Mouse (Mus musculus): Measurements from ENCODE around the gene Bak1. TPM values are rescaled to one million over a fixed set of nuclear protein-coding genes. Genes with fewer than 3 reads are reported as not detected.
"Not testable (repeated sequence)": the region's sequence is repeated elsewhere in the genome, so short reads cannot be mapped to it uniquely, and the experiment has no call there.

Gene Bak1
- polyA plus RNA-seq, 1 experiment from 2014 or later: 2.6 TPM

- no peaks in the 10 kb centered on the region for H3K4me1 ChIP-seq
- 82% methylated on average over 4 of the region's 4 CpGs for WGBS
- H3K36me3 ChIP-seq (ENCODE audit: poor library complexity, severe bottlenecking): no peaks in the 10 kb centered on the region
- no peak overlapping the region for H3K4me3 ChIP-seq
- H3K9ac ChIP-seq: no peak overlapping the region
- no peaks in the 10 kb centered on the region for H3K27me3 ChIP-seq
- no peak overlapping the region for H3K27ac ChIP-seq
- no peak for ATAC-seq
- H3K9me3 ChIP-seq (replicated peaks): no peaks in the 10 kb centered on the region
- no peak overlapping the region for H3K4me2 ChIP-seq
Observed at GRCm38 (mm10) chr17:26997661-26998060, 31.1 kb downstream of the Bak1 start.

DNA sequence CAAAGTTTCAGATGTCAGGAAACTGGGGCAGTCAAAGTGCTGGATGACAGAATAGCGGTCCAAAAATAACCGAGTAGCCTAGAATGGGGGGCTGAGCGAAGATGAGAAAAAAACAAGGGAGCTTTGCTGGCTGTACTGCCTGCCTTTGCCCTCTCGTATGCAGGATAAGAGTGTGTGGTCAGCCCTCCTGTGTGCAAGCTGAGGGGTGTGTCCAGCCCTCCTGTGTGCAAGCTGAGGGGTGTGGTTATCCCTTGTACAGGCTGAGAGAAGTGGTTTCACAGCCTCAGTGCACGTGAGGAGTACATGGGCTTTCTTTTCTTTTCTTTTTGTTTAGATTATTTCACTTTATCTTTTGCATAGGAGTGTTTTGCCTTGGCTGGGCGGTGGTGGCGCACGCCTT lies 33.2 kb downstream of the Bak1 start:
- no peak for ATAC-seq
- H3K9me3 ChIP-seq (replicated peaks): no peaks in the 10 kb centered on the region
- H3K27ac ChIP-seq: no peak overlapping the region
- WGBS: 77% methylated on average over 8 of the region's 8 CpGs
- no peaks in the 10 kb centered on the region for H3K36me3 ChIP-seq (ENCODE audit: poor library complexity, severe bottlenecking)
- H3K9ac ChIP-seq: no peak overlapping the region
- H3K4me1 ChIP-seq: no peaks in the 10 kb centered on the region
- no peak overlapping the region for H3K4me3 ChIP-seq
- no peak overlapping the region for H3K4me2 ChIP-seq
- H3K27me3 ChIP-seq: no peaks in the 10 kb centered on the region

DNA sequence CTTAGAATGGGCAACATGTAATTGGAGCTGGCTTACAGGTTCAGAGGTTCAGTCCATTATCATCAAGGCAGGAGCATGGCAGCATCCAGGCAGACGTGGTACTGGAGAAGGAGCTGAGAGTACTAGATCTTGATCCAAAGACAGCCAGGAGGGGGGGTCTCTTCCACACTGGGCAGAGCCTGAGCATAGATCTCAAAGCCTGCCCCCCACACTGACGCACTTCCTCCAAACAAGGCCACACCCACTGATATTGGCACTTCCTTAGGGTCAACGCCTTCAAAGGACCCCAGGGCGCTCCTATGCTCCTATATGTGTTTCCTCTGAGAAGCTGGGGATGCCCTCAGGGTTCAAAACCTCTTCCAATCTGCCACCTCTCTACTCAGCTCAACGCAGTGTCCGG lies 33.8 kb downstream of the Bak1 start:
- Histone ChIP-seq H3K4me3 (no peak overlapping the region), H3K4me1 (no peaks in the 10 kb centered on the region), H3K4me2 (no peak overlapping the region), H3K27me3 (no peaks in the 10 kb centered on the region), H3K36me3 (ENCODE audit: poor library complexity, severe bottlenecking) (no peaks in the 10 kb centered on the region), H3K9ac (no peak overlapping the region), H3K9me3 (replicated peaks) (no peaks in the 10 kb centered on the region), H3K27ac (no peak overlapping the region)
- WGBS: 80% methylated on average over 6 of the region's 6 CpGs
- ATAC-seq: no peak

DNA sequence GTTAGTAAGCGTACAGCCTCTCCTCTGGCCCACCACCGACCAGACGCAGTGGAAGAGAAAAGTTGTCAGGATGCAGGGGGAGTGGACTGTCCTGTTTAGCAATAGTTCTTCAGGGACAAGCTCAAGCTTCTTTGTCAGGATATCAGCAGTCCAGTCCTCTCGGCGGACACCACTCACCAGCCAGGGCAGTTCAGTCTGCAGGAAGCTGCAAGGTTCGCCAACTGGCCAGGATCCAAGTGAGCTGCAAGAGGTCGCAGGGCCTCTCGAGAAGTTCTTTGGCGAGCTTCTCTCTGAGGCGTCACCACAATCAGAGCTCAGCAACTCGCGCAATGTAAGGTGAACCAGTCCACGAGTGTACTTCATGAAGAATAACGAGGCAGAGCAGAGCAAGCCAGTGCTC lies 34.4 kb downstream of the Bak1 start:
- no peaks in the 10 kb centered on the region for H3K36me3 ChIP-seq (ENCODE audit: poor library complexity, severe bottlenecking)
- no peaks in the 10 kb centered on the region for H3K9me3 ChIP-seq (replicated peaks)
- no peaks in the 10 kb centered on the region for H3K4me1 ChIP-seq
- H3K27me3 ChIP-seq: no peaks in the 10 kb centered on the region
- no peak overlapping the region for H3K4me3 ChIP-seq
- H3K27ac ChIP-seq: no peak overlapping the region
- H3K9ac ChIP-seq: no peak overlapping the region
- H3K4me2 ChIP-seq: no peak overlapping the region
- no peak for ATAC-seq
- 79% methylated on average over 14 of the region's 14 CpGs for WGBS

GRCm38 (mm10) chr17:26990521-26990920 lies 38.3 kb downstream of the Bak1 start:
- no peak overlapping the region for H3K4me3 ChIP-seq
- H3K9ac ChIP-seq: no peak overlapping the region
- H3K27me3 ChIP-seq: no peaks in the 10 kb centered on the region
- peaks cover 3% of the 10 kb centered on the region; the same call in 1 of the 2 replicates for H3K36me3 ChIP-seq (ENCODE audit: poor library complexity, severe bottlenecking)
- H3K4me2 ChIP-seq: no peak overlapping the region
- H3K4me1 ChIP-seq: no peaks in the 10 kb centered on the region
- H3K9me3 ChIP-seq (replicated peaks): no peaks in the 10 kb centered on the region
- H3K27ac ChIP-seq: no peak overlapping the region
- ATAC-seq: no peak

DNA sequence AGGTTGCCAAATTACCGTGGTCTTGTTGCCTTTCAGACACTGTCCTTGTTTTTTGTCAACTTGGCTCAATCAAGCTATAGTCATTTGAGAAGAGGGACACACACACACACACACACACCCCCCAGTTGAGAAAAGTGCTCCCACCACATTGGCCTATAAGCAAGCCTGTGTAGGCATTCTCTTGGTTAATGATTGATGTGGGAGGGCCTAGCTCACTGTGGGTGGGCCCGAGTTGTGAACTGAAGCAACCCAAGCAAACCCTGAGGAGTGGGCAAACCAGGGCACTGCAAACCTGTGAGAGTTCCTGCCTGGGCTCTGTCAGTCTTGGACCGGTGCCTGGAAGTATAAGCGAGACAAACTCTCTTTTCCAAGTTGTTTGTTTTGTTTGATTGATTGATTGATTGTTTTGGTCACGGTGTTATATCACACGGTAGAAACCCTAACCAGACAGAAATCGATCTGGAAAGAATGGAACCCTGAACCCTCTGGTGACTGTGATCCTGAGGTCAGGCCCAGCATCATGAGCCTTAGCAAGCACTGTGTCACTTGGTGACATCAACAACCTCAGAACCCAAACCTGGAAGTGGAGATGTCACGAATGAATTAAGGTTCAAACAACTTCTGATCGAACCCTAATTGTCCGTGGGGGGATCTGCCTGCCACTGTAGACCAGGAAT lies 43.2 kb downstream of the Bak1 start:
- Histone ChIP-seq H3K9ac (no peak overlapping the region), H3K9me3 (replicated peaks) (no peaks in the 10 kb centered on the region), H3K4me2 (no peak overlapping the region), H3K4me1 (no peaks in the 10 kb centered on the region), H3K4me3 (no peak overlapping the region), H3K27me3 (no peaks in the 10 kb centered on the region), H3K36me3 (ENCODE audit: poor library complexity, severe bottlenecking) (peaks cover 9% of the 10 kb centered on the region), H3K27ac (no peak overlapping the region)
- 92% methylated on average over 10 of the region's 10 CpGs for WGBS
- ATAC-seq: no peak

DNA sequence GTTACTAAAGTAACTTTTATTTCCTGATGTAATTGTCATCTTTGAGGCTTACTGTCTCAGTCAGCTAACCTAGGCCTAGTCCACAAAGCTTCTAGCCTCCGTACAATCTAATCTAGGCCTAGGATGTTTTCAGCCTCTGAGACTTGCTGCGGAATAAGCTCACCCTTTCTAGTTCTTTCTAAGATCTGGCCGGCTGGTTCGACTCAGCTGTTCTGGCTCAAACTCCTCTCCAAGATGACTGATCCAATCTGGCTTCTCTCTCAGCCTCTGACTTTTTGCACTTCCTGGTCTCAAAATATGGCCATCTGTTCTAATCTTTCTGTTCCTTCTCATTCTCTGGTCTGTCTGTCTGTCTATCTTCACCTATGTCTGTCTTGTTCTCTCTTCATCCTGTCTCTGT lies 45.4 kb downstream of the Bak1 start:
- Histone ChIP-seq H3K4me3 (no peak overlapping the region), H3K27ac (no peak overlapping the region), H3K4me2 (no peak overlapping the region), H3K9ac (no peak overlapping the region), H3K4me1 (no peaks in the 10 kb centered on the region), H3K27me3 (no peaks in the 10 kb centered on the region), H3K9me3 (replicated peaks) (no peaks in the 10 kb centered on the region), H3K36me3 (ENCODE audit: poor library complexity, severe bottlenecking) (peaks cover 25% of the 10 kb centered on the region)
- no peak for ATAC-seq
- 96% methylated on average over 4 of the region's 4 CpGs for WGBS

- no peak overlapping the region for H3K9ac ChIP-seq
- H3K27ac ChIP-seq: no peak overlapping the region
- WGBS: 76% methylated on average over 2 of the region's 2 CpGs
- no peaks in the 10 kb centered on the region for H3K9me3 ChIP-seq (replicated peaks)
- no peak overlapping the region for H3K4me3 ChIP-seq
- ATAC-seq: no peak
- H3K4me2 ChIP-seq: no peak overlapping the region
- no peaks in the 10 kb centered on the region for H3K27me3 ChIP-seq
- peaks cover 44% of the 10 kb centered on the region for H3K36me3 ChIP-seq (ENCODE audit: poor library complexity, severe bottlenecking)
- H3K4me1 ChIP-seq: peaks cover 8% of the 10 kb centered on the region
Observed at GRCm38 (mm10) chr17:26981050-26981449, 47.8 kb downstream of the Bak1 start.

- H3K4me1 ChIP-seq: peaks cover 23% of the 10 kb centered on the region
- H3K27ac ChIP-seq: no peak overlapping the region
- no peak overlapping the region for H3K4me2 ChIP-seq
- no peak for ATAC-seq
- WGBS: 80% methylated on average over 2 of the region's 2 CpGs
- peaks cover 60% of the 10 kb centered on the region for H3K36me3 ChIP-seq (ENCODE audit: poor library complexity, severe bottlenecking)
- no peaks in the 10 kb centered on the region for H3K9me3 ChIP-seq (replicated peaks)
- H3K9ac ChIP-seq: no peak overlapping the region
- no peaks in the 10 kb centered on the region for H3K27me3 ChIP-seq
- no peak overlapping the region for H3K4me3 ChIP-seq
Observed at GRCm38 (mm10) chr17:26979426-26979825, 49.4 kb downstream of the Bak1 start.

DNA sequence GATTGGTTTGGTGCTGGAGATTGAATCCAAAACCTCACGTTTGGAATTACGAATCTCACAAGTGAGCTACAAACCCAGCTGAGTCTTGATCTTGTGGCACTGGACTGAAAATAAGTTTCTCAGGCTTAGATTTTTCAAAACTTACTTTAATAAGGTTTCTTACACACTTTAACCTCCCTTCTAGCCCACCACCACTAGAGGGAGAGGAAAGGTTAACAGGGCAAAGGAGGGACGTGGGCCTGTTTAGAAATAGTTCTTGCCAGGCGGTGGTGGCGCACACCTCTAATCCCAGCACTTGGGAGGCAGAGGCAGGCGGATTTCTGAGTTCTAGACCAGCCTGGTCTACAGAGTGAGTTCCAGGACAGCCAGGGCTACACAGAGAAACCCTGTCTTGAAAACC lies 51.5 kb downstream of the Bak1 start:
- ATAC-seq; H3K4me3 ChIP-seq; H3K27me3 ChIP-seq; H3K4me2 ChIP-seq; H3K9ac ChIP-seq; H3K9me3 ChIP-seq (replicated peaks); H3K27ac ChIP-seq: not testable (repeated sequence)
- peaks cover 37% of the 10 kb centered on the region for H3K4me1 ChIP-seq
- peaks cover 61% of the 10 kb centered on the region for H3K36me3 ChIP-seq (ENCODE audit: poor library complexity, severe bottlenecking)
- WGBS: 93% methylated on average over 6 of the region's 6 CpGs

DNA sequence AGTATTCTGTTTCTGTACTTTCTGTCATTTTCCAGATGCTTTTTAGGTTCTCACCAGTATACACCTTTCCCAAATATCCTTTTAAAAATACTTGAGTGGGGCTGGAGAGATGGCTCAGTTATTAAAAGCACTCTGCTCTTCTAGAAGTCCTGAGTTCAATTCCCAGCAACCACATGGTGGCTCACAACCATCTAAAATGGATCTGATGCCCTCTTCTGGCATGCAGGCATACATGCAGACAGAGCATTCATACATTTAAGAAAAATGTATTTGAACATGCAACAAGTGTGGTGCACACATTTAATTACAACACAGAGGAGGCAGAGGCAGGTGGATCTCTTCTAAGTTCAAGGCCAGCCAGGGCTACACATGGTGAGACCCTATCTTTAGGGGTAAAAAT lies 53.4 kb downstream of the Bak1 start:
- no peaks in the 10 kb centered on the region for H3K9me3 ChIP-seq (replicated peaks)
- H3K9ac ChIP-seq: no peak overlapping the region
- no peaks in the 10 kb centered on the region for H3K27me3 ChIP-seq
- no peak overlapping the region for H3K27ac ChIP-seq
- H3K4me2 ChIP-seq: no peak overlapping the region; the same call in 1 of the 2 replicates
- no peak overlapping the region for H3K4me3 ChIP-seq
- ATAC-seq: no peak
- peaks cover 62% of the 10 kb centered on the region for H3K36me3 ChIP-seq (ENCODE audit: poor library complexity, severe bottlenecking)
- H3K4me1 ChIP-seq: peaks cover 50% of the 10 kb centered on the region

DNA sequence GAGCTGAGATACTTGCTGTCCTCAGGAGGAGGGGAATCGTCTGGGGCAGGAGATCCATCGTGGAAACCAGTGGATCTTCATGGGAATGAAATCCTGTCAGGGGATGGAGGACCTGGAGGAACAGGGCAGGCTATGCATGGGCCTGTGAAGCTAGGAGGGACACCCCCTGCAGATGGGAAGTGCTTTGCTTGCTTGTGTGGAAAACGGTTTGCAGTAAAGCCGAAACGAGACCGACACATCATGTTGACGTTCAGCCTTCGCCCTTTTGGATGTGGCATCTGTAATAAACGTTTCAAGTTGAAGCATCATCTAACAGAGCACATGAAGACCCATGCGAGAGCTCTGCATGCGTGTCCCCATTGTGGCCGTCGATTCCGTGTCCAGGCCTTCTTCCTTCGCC lies 54.3 kb downstream of the Bak1 start:
- H3K9ac ChIP-seq: no peak overlapping the region
- H3K4me3 ChIP-seq: peak overlapping the region; percentile 85; the same call in 1 of the 2 replicates
- 95% methylated on average over 15 of the region's 15 CpGs for WGBS
- peaks cover 50% of the 10 kb centered on the region for H3K4me1 ChIP-seq
- no peaks in the 10 kb centered on the region for H3K27me3 ChIP-seq
- ATAC-seq: no peak
- H3K36me3 ChIP-seq (ENCODE audit: poor library complexity, severe bottlenecking): peaks cover 66% of the 10 kb centered on the region
- no peaks in the 10 kb centered on the region for H3K9me3 ChIP-seq (replicated peaks)
- peak overlapping the region; percentile 98 for H3K4me2 ChIP-seq
- no peak overlapping the region for H3K27ac ChIP-seq

All from forebrain, embryonic 13.5 days (tissue).